Mouse (Mus musculus): ENCODE data around the gene Snap47. TPM values are rescaled to one million over a fixed set of nuclear protein-coding genes. Genes with fewer than 3 reads are reported as not detected.

The Snap47 gene
- polyA plus RNA-seq, 2 experiments: 12.4 to 21.6 TPM

- no peak for DNase-seq (ENCODE audit: low read depth in 3 of 3, low spot score in 3 of 3)
- peaks cover 22% of the 10 kb centered on the region for H3K36me3 ChIP-seq (replicated peaks; ENCODE audit: control insufficient read depth, insufficient read depth, low read depth)
- 44% methylated on average over 5 of the region's 5 CpGs for WGBS (ENCODE audit: insufficient replicate concordance)
Observed at GRCm38 (mm10) chr11:59458973-59459372, 8.0 kb upstream of the Snap47 start.

DNA sequence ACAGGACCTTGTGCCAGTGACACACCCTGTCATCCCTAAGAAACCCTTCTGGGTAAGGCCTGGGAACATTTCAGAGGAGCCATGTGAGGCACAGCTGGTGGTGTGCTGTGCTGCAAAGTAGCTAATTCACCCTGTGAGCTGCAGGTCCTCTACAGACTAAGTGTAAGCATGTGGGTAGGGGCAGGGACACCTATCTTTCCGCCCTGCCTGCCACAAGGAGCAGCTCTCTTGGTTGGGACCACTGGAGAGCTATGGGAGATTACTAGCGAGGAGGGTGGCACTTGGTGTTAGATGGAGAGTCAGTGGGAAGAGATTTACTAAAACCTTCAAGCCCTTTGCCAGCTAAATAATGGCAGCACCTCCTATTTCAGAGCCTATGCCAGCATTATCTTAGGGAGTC lies 5.9 kb upstream of the Snap47 start:
- H3K4me3 ChIP-seq (ENCODE audit: insufficient read depth in 1 of 2, low read depth in 2 of 2, low read length in 2 of 2): no peak overlapping the region
- no peak overlapping the region for H3K27ac ChIP-seq
- H3K9ac ChIP-seq (replicated peaks): no peak overlapping the region
- H3K4me1 ChIP-seq (replicated peaks; ENCODE audit: control insufficient read depth in 2 of 2, insufficient read depth in 2 of 2, low read length in 1 of 2): no peaks in the 10 kb centered on the region
- no peaks in the 10 kb centered on the region for H3K27me3 ChIP-seq (ENCODE audit: control insufficient read depth, insufficient read depth, low read length)
- TF ChIP-seq EP300 (IDR thresholded peaks at IDR 0.05; ENCODE audit: low read depth): no peak
- TF ChIP-seq CTCF (IDR thresholded peaks at IDR 0.05; ENCODE audit: low read depth): no peak
- ATAC-seq (ENCODE audit: insufficient read depth) (no peak), DNase-seq (ENCODE audit: low read depth in 3 of 3, low spot score in 3 of 3) (no peak)
- WGBS (ENCODE audit: insufficient replicate concordance): 72% methylated on average over 2 of the region's 2 CpGs
- H3K36me3 ChIP-seq (replicated peaks; ENCODE audit: control insufficient read depth, insufficient read depth, low read depth): peaks cover 18% of the 10 kb centered on the region
- H3K9me3 ChIP-seq (ENCODE audit: control insufficient read depth, low read length): no peaks in the 10 kb centered on the region
- H3K4me2 ChIP-seq (ENCODE audit: low read depth): no peak overlapping the region

More at GRCm38 (mm10) chr11:59458973-59459372, 8.0 kb upstream of the Snap47 start:
- no peak for ATAC-seq (ENCODE audit: insufficient read depth)
- H3K4me3 ChIP-seq (ENCODE audit: insufficient read depth in 1 of 2, low read depth in 2 of 2, low read length in 2 of 2): no peak overlapping the region
- no peaks in the 10 kb centered on the region for H3K27me3 ChIP-seq (ENCODE audit: control insufficient read depth, insufficient read depth, low read length)
- no peak overlapping the region for H3K9ac ChIP-seq (replicated peaks)
- no peak overlapping the region for H3K27ac ChIP-seq
- H3K9me3 ChIP-seq (ENCODE audit: control insufficient read depth, low read length): peaks cover 8% of the 10 kb centered on the region
- no peak for TF ChIP-seq EP300 (IDR thresholded peaks at IDR 0.05; ENCODE audit: low read depth)
- no peak for TF ChIP-seq CTCF (IDR thresholded peaks at IDR 0.05; ENCODE audit: low read depth)
- H3K4me1 ChIP-seq (replicated peaks; ENCODE audit: control insufficient read depth in 2 of 2, insufficient read depth in 2 of 2, low read length in 1 of 2): no peaks in the 10 kb centered on the region
- no peak overlapping the region for H3K4me2 ChIP-seq (ENCODE audit: low read depth)

GRCm38 (mm10) chr11:59456346-59456745 lies 5.4 kb upstream of the Snap47 start:
- H3K4me2 ChIP-seq (ENCODE audit: low read depth): no peak overlapping the region
- H3K4me1 ChIP-seq (replicated peaks; ENCODE audit: control insufficient read depth in 2 of 2, insufficient read depth in 2 of 2, low read length in 1 of 2): peaks cover 0 to 2% of the 10 kb centered on the region in 2 experiments; a peak in 1 of 4 replicates
- WGBS (ENCODE audit: insufficient replicate concordance): 77% methylated on average over 2 of the region's 2 CpGs
- TF ChIP-seq CTCF (IDR thresholded peaks at IDR 0.05; ENCODE audit: low read depth) (no peak), EP300 (IDR thresholded peaks at IDR 0.05; ENCODE audit: low read depth) (no peak)
- peaks cover 18% of the 10 kb centered on the region for H3K36me3 ChIP-seq (replicated peaks; ENCODE audit: control insufficient read depth, insufficient read depth, low read depth)
- ATAC-seq (ENCODE audit: insufficient read depth) (no peak), DNase-seq (ENCODE audit: low read depth in 3 of 3, low spot score in 3 of 3) (no peak)
- H3K9me3 ChIP-seq (ENCODE audit: control insufficient read depth, low read length): no peaks in the 10 kb centered on the region
- H3K9ac ChIP-seq (replicated peaks): no peak overlapping the region
- no peaks in the 10 kb centered on the region for H3K27me3 ChIP-seq (ENCODE audit: control insufficient read depth, insufficient read depth, low read length)
- no peak overlapping the region for H3K27ac ChIP-seq
- H3K4me3 ChIP-seq (ENCODE audit: insufficient read depth in 1 of 2, low read depth in 2 of 2, low read length in 2 of 2): no peak overlapping the region

GRCm38 (mm10) chr11:59450230-59450771 lies 685 bp downstream of the Snap47 start:
- ATAC-seq (ENCODE audit: insufficient read depth) (peak; percentile 71), DNase-seq (ENCODE audit: low read depth in 3 of 3, low spot score in 3 of 3) (peak in 1 of 3 experiments; percentile 22)
- Histone ChIP-seq H3K27me3 (ENCODE audit: control insufficient read depth, insufficient read depth, low read length) (no peaks in the 10 kb centered on the region), H3K4me3 (ENCODE audit: insufficient read depth in 1 of 2, low read depth in 2 of 2, low read length in 2 of 2) (peak overlapping the region; percentile 76 to 83), H3K4me1 (replicated peaks; ENCODE audit: control insufficient read depth in 2 of 2, insufficient read depth in 2 of 2, low read length in 1 of 2) (peaks cover 5 to 17% of the 10 kb centered on the region in 2 experiments), H3K4me2 (ENCODE audit: low read depth) (peak overlapping the region; percentile 87), H3K27ac (peak overlapping the region; percentile 18), H3K36me3 (replicated peaks; ENCODE audit: control insufficient read depth, insufficient read depth, low read depth) (peaks cover 12% of the 10 kb centered on the region), H3K9me3 (ENCODE audit: control insufficient read depth, low read length) (no peaks in the 10 kb centered on the region), H3K9ac (replicated peaks) (peak overlapping the region; percentile 86)
- WGBS (ENCODE audit: insufficient replicate concordance): under 1% methylated on average over 38 of the region's 38 CpGs
- no peak for TF ChIP-seq EP300 (IDR thresholded peaks at IDR 0.05; ENCODE audit: low read depth)
- peak; percentile 51; the same call in 1 of the 2 replicates for TF ChIP-seq CTCF (IDR thresholded peaks at IDR 0.05; ENCODE audit: low read depth)

DNA sequence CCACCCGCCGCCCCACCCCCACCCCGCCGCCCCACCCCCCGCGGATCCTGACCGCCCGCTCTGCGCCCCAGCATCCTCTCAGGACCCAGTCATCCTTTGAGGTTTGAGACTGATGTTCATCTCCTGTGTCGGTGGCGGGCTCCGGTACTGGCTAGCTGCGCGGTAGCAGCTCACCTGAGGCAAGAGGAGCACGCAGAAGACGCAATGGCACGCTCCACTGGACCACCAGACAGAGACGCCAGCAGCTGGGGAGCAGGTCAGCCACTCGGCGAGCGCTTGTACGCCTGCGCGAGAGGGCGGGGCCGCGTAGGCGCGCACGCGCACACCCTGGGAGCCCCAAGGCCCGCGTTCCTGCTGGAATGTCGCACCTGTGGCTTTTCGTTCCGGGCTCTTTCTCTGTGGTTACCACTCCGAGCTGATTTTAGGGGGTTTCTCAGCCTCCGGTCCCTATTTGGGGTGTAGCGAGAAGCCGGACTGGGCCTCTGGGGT lies 1.2 kb downstream of the Snap47 start, which contains the start of gene Jmjd4:
TSS of gene Jmjd4 (plus strand) at position 305 of the 489 bp plus-strand sequence.
- H3K27ac ChIP-seq: peak within 1 kb of the TSS; percentile 18
- no peaks in the 10 kb centered on the region for H3K27me3 ChIP-seq (ENCODE audit: control insufficient read depth, insufficient read depth, low read length)
- peaks cover 6% of the 10 kb centered on the region for H3K36me3 ChIP-seq (replicated peaks; ENCODE audit: control insufficient read depth, insufficient read depth, low read depth)
- peak within 1 kb of the TSS; percentile 76 to 83 for H3K4me3 ChIP-seq (ENCODE audit: insufficient read depth in 1 of 2, low read depth in 2 of 2, low read length in 2 of 2)
- peak within 1 kb of the TSS; percentile 86 for H3K9ac ChIP-seq (replicated peaks)
- peak; percentile 72 to 74 (median 73) for DNase-seq (ENCODE audit: low read depth in 3 of 3, low spot score in 3 of 3)
- ATAC-seq (ENCODE audit: insufficient read depth): peak; percentile 92
- no peaks in the 10 kb centered on the region for H3K9me3 ChIP-seq (ENCODE audit: control insufficient read depth, low read length)
- peak within 1 kb of the TSS; percentile 87 for H3K4me2 ChIP-seq (ENCODE audit: low read depth)
- H3K4me1 ChIP-seq (replicated peaks; ENCODE audit: control insufficient read depth in 2 of 2, insufficient read depth in 2 of 2, low read length in 1 of 2): peaks cover 5 to 17% of the 10 kb centered on the region in 2 experiments
- TF ChIP-seq EP300 (IDR thresholded peaks at IDR 0.05; ENCODE audit: low read depth) (no peak), CTCF (IDR thresholded peaks at IDR 0.05; ENCODE audit: low read depth) (no peak)
- WGBS (ENCODE audit: insufficient replicate concordance): 0% methylated on average over 36 of the region's 40 CpGs

Measured in liver, embryonic 14.5 days (tissue).